Mouse (Mus musculus): Measurements from ENCODE around the gene Tdrkh. TPM values are rescaled to one million over a fixed set of nuclear protein-coding genes. Genes with fewer than 3 reads are reported as not detected.

Tdrkh gene
- polyA plus RNA-seq, 1 experiment = 0.12 TPM

DNA sequence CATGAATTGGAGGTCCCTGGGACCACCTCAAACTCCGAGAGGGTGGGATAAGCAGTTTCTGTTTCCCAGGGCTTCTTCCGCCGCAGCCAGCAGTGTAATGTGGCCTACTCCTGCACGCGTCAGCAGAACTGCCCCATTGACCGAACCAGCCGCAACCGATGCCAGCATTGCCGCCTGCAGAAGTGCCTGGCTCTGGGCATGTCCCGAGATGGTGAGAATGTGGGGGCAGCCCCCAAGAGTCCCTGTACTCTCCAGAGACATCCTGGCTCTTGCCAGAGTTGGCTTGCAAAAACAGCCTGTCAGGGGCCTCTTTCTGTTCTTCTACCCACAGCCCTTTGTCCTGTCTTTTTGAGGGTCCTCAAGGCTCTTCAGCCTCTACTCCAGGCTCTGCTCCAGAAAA is 25.7 kb upstream of the Tdrkh start:
- no peak for DNase-seq (ENCODE audit: low read depth, low spot score)
- 86% methylated on average over 10 of the region's 10 CpGs for WGBS

GRCm38 (mm10) chr3:94388047-94388446 is 25.0 kb upstream of the Tdrkh start:
- WGBS = 81% methylated on average over 5 of the region's 5 CpGs
- DNase-seq (ENCODE audit: low read depth, low spot score) = no peak

DNA sequence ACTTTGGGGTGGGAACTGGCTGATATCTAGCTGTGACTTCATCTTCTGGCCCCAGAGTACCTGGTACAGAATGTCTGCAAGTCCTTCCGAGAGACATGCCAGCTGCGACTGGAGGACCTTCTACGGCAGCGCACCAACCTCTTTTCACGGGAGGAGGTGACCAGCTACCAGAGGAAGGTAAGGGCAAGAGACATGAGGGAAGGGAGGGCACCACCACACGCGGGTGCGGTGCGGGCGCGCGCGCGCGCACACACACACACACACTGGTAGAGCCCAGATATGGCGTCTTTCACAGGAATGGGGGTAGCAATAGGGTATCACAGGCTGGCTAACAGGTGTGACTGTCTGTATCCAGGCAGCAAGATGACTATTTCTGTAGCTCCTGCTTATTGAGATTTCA is 23.7 kb upstream of the Tdrkh start:
- whole genome bisulfite sequencing = 95% methylated on average over 16 of the region's 16 CpGs
- DNase-seq (ENCODE audit: low read depth, low spot score) = no peak

- DNase-seq (ENCODE audit: low read depth, low spot score) = no peak
- 84% methylated on average over 5 of the region's 5 CpGs for WGBS
These were observed 22.1 kb upstream of the Tdrkh start for GRCm38 (mm10) chr3:94391001-94391400.

DNA sequence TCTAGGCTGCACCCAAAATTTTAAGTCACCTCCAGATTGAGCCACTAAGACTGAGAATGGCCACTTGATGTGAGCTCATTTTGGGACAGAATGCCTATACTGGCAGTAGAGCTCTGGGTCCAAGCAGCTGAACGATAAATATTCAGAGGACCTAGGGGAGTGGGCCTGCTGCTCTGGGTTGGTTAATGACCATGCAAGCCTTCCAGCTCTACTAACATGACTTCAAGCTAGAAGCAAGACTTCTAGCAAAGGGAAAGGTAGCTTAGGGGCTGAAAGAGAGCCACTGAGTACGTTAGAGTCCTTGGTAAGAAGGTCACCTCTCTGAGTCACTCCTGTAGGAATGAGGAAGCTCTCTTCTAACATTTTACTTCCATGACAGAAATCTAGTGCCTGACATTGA is 20.9 kb upstream of the Tdrkh start:
- DNase-seq (ENCODE audit: low read depth, low spot score) = no peak
- 77% methylated on average over 2 of the region's 2 CpGs for WGBS

DNA sequence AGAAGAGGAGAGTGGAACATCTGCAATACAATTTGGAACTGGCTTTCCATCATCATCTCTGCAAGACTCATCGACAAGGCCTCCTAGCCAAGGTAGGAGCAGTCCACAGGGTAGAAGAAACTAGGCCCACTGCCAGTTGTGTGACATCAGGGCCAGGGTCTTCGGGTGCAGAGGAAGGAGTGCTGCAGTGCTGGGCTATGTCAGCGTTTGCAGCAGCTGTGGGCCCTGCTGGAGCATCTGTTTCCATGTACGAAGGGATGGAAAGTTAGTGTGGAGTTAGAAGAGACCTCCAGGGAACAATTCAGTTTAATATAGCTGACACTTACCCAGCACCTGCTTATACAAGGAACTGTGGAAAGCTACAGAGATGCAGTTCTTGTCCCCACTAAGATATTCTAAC is 20.0 kb upstream of the Tdrkh start:
- 75% methylated on average over 4 of the region's 4 CpGs for WGBS
- DNase-seq (ENCODE audit: low read depth, low spot score) = no peak

DNA sequence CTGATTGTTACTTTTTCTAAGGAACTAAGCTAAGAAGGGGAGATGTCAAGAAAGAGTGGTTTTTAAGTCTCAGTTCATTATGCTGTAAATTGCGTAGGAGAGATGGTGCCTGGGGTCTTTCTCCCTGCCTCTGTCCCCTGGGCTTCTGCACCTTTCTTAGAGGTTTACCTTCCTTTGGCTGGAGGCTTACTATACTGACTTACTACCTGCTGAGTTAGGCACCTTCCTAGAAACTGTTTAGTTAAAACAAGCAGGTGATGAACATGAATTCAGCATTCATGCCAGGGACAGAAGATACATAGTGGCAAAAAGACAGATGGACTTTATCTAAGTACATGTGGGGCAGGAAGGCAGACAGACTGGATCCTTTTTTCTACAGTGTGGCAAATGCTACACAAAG is 16.7 kb upstream of the Tdrkh start:
- DNase-seq (ENCODE audit: low read depth, low spot score) = no peak
- 73% methylated on average over 1 of the region's 1 CpGs for WGBS

- 80% methylated on average over 4 of the region's 4 CpGs for WGBS
- DNase-seq (ENCODE audit: low read depth, low spot score) = no peak
These were observed 16.2 kb upstream of the Tdrkh start for GRCm38 (mm10) chr3:94396851-94397250.

DNA sequence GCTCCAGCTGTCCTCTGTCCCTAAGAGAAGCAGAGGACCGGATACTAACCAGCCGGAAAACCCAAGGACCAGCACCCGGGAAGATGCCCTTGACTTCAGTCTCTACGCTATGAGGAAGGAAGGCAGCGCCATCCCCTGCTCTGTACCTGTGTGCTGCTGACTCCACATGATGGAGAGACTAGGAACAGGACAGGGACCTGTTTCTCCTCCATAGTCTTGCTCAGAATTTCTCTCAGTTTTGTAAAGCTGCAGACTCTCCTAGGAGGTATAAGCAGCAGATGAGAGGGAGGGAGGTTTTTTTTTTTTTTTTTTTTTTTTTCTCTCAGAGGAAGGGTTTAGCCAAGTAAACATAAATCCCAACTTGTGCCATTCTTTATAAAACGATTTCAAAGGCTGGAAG is 14.9 kb upstream of the Tdrkh start, which contains the start of gene Lingo4:
Lingo4 (plus strand) TSS at position 301 of the 400 bp plus-strand sequence.
- WGBS = 72% methylated on average over 6 of the region's 6 CpGs
- DNase-seq (ENCODE audit: low read depth, low spot score) = no peak

DNA sequence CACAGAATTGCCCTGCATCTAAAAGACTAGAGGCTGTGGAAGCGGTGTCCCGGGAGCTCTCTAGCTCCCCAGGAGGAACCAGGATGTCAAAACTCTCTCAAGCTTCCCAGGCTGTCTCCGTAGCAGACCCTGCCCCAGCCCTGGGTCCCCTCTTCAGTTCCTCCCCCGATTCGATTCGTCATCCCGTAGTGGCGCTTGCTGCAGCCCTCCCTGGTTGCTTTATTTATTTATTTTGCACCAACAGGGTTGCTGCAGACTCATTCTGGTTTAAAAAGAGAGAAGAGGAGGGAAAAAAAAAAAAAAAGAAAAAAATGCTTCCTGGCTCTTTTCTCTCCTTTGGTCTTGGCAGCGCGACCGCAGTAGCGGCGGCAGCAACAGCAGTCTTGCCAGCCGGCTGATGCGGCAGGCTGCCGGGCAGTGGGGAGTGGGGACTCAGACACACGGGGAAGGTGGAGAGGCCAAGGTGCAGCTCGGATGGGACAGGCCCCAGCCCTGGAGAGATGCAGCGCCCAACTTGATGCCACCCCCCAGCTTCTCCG is 14.1 kb upstream of the Tdrkh start:
- WGBS = 6% methylated on average over 20 of the region's 20 CpGs
- DNase-seq (ENCODE audit: low read depth, low spot score) = no peak

- no peak for DNase-seq (ENCODE audit: low read depth, low spot score)
- WGBS = 47% methylated on average over 5 of the region's 5 CpGs
These were observed 13.3 kb upstream of the Tdrkh start for GRCm38 (mm10) chr3:94399663-94400310.

DNA sequence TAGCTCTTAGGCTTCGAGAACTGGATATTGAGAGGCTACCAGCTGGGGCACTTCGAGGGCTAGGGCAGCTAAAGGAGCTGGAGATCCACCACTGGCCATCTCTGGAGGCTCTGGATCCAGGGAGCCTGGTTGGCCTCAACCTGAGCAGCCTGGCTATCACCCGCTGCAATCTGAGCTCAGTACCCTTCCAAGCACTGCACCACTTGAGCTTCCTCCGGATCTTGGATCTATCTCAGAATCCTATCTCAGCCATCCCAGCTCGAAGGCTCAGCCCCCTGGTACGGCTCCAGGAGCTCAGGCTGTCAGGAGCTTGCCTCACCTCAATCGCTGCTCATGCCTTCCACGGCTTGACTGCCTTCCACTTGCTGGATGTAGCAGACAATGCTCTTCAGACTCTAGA is 10.6 kb upstream of the Tdrkh start:
- 68% methylated on average over 8 of the region's 8 CpGs for WGBS

GRCm38 (mm10) chr3:94404366-94405054 is 8.6 kb upstream of the Tdrkh start:
- 29% methylated on average over 7 of the region's 7 CpGs for WGBS
- no peak for DNase-seq (ENCODE audit: low read depth, low spot score)

More for the DNA sequence above, 10.6 kb upstream of the Tdrkh start:
- no peak for DNase-seq (ENCODE audit: low read depth, low spot score)

GRCm38 (mm10) chr3:94405561-94405960 is 7.5 kb upstream of the Tdrkh start:
- 49% methylated on average over 4 of the region's 4 CpGs for WGBS
- no peak for DNase-seq (ENCODE audit: low read depth, low spot score)

- 4% methylated on average over 25 of the region's 25 CpGs for WGBS
- DNase-seq (ENCODE audit: low read depth, low spot score) = no peak
These were observed 543 bp upstream of the Tdrkh start for GRCm38 (mm10) chr3:94412530-94412929.

- no peak for DNase-seq (ENCODE audit: low read depth, low spot score)
- 43% methylated on average over 2 of the region's 2 CpGs for WGBS
These were observed 17.9 kb downstream of the Tdrkh start for GRCm38 (mm10) chr3:94430980-94431379.

GRCm38 (mm10) chr3:94434305-94434704 is 21.2 kb downstream of the Tdrkh start:
- DNase-seq (ENCODE audit: low read depth, low spot score) = no peak
- WGBS = 43% methylated on average over 2 of the region's 2 CpGs

DNA sequence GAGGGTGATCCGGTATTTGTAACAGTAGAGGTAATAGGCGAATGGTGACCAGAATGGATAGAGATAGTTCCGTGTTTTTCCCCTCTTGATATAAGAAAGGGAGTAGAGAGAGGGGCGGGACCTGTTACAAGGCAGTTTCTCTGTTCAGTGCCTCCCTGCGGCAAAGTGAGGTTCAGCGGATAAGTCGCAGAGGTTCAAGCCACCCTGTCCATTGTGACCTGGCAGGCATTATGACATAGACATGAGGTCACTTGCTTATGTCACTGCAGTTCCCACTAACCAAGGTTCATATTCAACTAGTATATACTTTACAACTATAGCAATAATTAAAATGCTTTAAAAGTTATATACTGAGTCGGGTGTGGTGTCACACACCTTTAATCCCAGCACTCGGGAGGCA is 23.3 kb downstream of the Tdrkh start:
- 79% methylated on average over 9 of the region's 9 CpGs for WGBS
- DNase-seq (ENCODE audit: low read depth, low spot score) = no peak

DNA sequence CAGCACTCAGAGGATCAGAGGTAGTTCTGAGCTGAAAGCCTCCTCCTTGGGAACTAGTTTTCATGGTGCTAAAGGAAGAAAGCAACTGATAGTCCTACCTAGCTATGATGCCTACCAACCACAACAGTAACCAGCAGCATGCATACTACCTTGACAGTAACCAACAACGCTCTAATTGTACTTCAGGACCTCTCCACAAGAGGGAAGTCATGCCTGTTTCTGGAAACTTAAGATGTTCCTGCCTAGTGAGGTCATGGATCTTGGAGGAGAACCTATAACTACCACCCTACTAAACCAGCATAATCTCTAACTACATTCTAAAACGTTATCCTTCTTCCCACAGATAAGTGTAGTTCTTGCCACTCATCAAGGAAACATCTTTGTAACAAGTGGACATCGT is 28.1 kb downstream of the Tdrkh start:
- DNase-seq (ENCODE audit: low read depth, low spot score) = no peak
- 38% methylated on average over 3 of the region's 3 CpGs for WGBS

DNA sequence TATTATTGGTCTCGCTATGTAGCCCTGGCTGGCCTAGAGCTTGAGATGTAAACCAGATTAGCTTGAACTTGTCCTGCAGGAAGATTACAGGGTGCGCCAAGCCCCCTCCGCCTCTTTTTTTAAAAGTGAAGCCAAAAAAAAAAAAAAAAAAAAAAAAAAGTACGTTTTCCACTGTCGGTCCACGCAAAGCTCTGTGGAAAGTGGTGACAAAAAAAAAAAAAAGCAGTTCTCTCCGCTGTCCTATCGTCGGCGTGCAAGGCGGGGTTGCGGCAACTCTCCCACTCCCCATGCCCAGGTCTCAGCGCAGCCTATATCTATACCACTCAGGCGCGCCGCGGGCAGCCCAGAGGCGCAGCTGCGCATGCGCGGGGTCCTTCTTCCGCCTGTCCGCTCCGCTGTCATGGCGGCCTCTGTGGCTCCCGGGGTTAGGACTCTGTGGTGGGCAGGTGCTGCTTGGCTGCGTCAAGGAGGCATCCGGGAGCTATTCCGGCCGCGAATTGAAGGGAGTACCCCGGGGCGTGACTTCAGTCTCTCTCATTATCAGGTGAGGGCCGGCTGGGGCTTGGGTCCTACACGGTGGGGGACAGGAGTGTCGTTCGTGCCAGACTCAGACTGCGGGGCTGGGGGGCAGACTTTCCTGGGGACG is 30.0 kb downstream of the Tdrkh start, which contains the start of gene Mrpl9:
Mrpl9 (plus strand) TSS at position 368 of the 646 bp plus-strand sequence.
- under 1% methylated on average over 39 of the region's 39 CpGs for WGBS
- DNase-seq (ENCODE audit: low read depth, low spot score) = peak; percentile 69

DNA sequence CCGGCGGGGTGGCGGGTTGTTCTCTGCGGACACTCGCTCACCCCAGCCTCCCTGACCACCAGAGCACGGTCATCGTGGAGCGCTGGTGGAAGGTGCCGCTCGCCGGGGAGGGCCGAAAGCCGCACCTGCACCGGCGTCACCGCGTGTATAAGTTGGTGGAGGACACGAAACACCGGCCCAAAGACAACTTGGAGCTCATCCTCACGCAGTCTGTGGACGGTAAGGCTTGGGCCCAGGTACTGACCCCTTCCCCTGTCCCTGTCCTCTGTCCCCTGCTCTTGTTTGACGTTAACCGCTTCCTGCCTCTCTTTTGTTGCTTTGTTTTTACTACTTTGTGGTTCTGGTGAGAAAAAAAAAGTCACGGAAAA is 30.5 kb downstream of the Tdrkh start, which contains the start of gene Oaz3:
Oaz3 (minus strand) TSS at position 319 of the 368 bp plus-strand sequence.
- under 1% methylated on average over 24 of the region's 24 CpGs for WGBS

More for the DNA sequence above, 30.5 kb downstream of the Tdrkh start, which contains the start of gene Oaz3:
- no peak for DNase-seq (ENCODE audit: low read depth, low spot score)

Measured in large intestine, adult 2 months (tissue).